Mouse (Mus musculus): ENCODE measurements at regions not wholly inside any gene's neighbourhood (a gene's known extent, or its start where the extent isn't known, plus 50 kb on each side); places are given as distances from the start of the nearest gene placed in this dataset.

DNA sequence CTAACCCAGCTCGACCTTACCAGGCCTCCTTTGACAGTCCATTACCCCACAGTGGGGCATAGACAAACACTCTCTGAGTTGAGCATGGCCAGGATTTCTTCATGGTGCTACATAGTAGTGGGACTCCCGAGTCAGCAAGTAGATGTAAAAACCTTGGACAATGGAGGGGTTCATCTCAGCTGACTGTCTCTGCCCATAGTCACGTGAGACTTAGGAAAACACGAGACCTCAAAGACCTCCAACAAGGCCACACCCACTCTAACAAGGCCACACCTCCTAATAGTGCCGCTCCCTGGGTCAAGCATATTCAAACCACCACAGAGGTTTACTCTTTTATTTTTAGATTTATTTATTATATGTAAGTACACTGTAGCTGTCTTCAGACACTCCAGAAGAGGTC is 52.5 kb upstream of the Cldn24 start:
- Histone ChIP-seq H3K27ac (ENCODE audit: control insufficient read depth, insufficient read depth, low read depth, low read length) (no peak overlapping the region), H3K36me3 (ENCODE audit: control insufficient read depth, insufficient read depth, low read length) (no peaks in the 10 kb centered on the region), H3K4me3 (ENCODE audit: control insufficient read depth, low read depth, low read length) (no peak overlapping the region), H3K27me3 (ENCODE audit: control insufficient read depth, insufficient read depth, low read length) (no peaks in the 10 kb centered on the region), H3K4me1 (ENCODE audit: control insufficient read depth, insufficient read depth, low read length) (peaks cover 12% of the 10 kb centered on the region; the same call in 1 of the 2 replicates)
- no peak for TF ChIP-seq CTCF (IDR thresholded peaks at IDR 0.05; ENCODE audit: control insufficient read depth, insufficient read depth, insufficient replicate concordance, low read depth, low read length)
- no peak for TF ChIP-seq POLR2A (IDR thresholded peaks at IDR 0.05; ENCODE audit: control insufficient read depth, low read depth, low read length)

DNA sequence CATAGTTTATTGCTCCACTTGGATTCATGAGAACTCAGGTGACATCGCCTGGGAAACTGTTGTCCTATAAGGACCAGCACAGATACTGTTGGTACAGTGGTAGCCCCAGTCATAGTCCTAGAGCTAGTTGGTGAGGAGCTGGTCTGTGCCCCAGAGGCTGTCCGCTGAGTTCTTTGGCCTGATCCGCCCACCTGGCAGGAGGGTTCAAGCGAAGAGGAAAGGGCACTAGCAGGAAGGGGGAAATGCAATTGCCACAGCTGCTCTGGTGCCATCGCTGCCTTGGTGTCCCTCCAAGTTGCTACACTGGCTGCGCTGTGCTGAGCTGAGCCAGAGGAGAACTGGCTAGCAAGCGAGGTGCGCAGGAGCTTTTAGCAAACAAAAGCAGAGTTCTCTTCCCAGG is 53.2 kb upstream of the Cldn24 start:
- Histone ChIP-seq H3K36me3 (ENCODE audit: control insufficient read depth, insufficient read depth, low read length) (no peaks in the 10 kb centered on the region), H3K4me1 (ENCODE audit: control insufficient read depth, insufficient read depth, low read length) (peaks cover 16% of the 10 kb centered on the region; the same call in 1 of the 2 replicates), H3K4me3 (ENCODE audit: control insufficient read depth, low read depth, low read length) (no peak overlapping the region), H3K27me3 (ENCODE audit: control insufficient read depth, insufficient read depth, low read length) (no peaks in the 10 kb centered on the region), H3K27ac (ENCODE audit: control insufficient read depth, insufficient read depth, low read depth, low read length) (no peak overlapping the region)
- TF ChIP-seq CTCF (IDR thresholded peaks at IDR 0.05; ENCODE audit: control insufficient read depth, insufficient read depth, insufficient replicate concordance, low read depth, low read length): no peak

DNA sequence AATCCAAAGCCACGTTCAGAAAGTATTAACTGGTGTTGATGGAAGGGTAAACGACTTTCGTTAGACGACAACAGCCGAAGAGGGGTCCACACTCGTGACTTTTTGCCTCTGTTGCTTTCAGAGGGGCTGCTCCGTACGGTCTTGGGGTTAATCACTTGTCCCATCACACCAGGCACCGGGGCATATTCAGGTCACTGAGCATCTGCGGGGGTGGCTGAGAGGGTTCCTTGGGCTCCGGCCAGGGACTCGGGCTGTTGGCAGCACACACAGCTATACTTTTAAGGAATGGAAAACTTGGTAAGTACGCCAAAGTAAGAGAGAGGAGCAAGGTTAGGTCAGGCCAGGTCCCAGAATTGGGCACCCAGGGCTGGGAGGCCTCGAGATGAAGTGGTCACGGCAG is 50.7 kb upstream of the Cdkn2aip start:
- no peak for TF ChIP-seq CTCF (IDR thresholded peaks at IDR 0.05; ENCODE audit: control insufficient read depth, insufficient read depth, insufficient replicate concordance, low read depth, low read length)
- TF ChIP-seq POLR2A (IDR thresholded peaks at IDR 0.05; ENCODE audit: control insufficient read depth, low read depth, low read length): no peak
- peak overlapping the region; percentile 65 for H3K27ac ChIP-seq (ENCODE audit: control insufficient read depth, insufficient read depth, low read depth, low read length)
- peaks cover 10% of the 10 kb centered on the region; the same call in 1 of the 2 replicates for H3K4me1 ChIP-seq (ENCODE audit: control insufficient read depth, insufficient read depth, low read length)
- no peaks in the 10 kb centered on the region for H3K27me3 ChIP-seq (ENCODE audit: control insufficient read depth, insufficient read depth, low read length)
- H3K4me3 ChIP-seq (ENCODE audit: control insufficient read depth, low read depth, low read length): no peak overlapping the region
- no peaks in the 10 kb centered on the region for H3K36me3 ChIP-seq (ENCODE audit: control insufficient read depth, insufficient read depth, low read length)

DNA sequence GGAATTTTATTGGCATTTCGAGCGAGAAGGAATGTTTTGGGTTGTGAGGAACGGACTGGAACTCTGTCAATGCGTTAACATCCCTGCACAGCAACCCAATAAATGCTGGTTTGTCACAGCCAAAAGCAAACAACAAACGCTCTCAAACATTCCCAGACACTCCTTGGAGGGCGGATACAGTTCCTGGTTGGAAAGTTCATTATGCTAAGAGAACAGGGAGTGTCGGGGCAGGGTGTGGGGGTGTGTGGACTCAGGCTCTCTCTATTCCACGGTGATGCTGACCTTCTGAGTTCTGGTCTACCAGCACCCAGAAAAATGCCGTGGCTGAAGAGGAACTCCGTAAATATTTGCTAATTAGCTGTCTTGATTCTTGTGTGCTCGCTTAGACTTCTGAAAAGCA is 50.3 kb upstream of the Cdkn2aip start:
- Histone ChIP-seq H3K27me3 (ENCODE audit: control insufficient read depth, insufficient read depth, low read length) (no peaks in the 10 kb centered on the region), H3K4me3 (ENCODE audit: control insufficient read depth, low read depth, low read length) (no peak overlapping the region), H3K27ac (ENCODE audit: control insufficient read depth, insufficient read depth, low read depth, low read length) (peak overlapping the region; percentile 65), H3K4me1 (ENCODE audit: control insufficient read depth, insufficient read depth, low read length) (peaks cover 10% of the 10 kb centered on the region; the same call in 1 of the 2 replicates), H3K36me3 (ENCODE audit: control insufficient read depth, insufficient read depth, low read length) (no peaks in the 10 kb centered on the region)
- TF ChIP-seq CTCF (IDR thresholded peaks at IDR 0.05; ENCODE audit: control insufficient read depth, insufficient read depth, insufficient replicate concordance, low read depth, low read length) (no peak), POLR2A (IDR thresholded peaks at IDR 0.05; ENCODE audit: control insufficient read depth, low read depth, low read length) (no peak)

All from testis, adult 2 months (tissue).